Mouse (Mus musculus) embryonic facial prominence, embryonic 15.5 days (tissue): ENCODE results near the gene Ofd1. TPM values are rescaled to one million over a fixed set of nuclear protein-coding genes. Genes with fewer than 3 reads are reported as not detected.

Experiments used
- ATAC-seq: fragments of 200-750 bp; cut with Nextera tagmentation; 2 replicates; pipeline ENCODE4 v1.8.0; 2017; ENCODE audit warnings: low read depth, moderate TSS enrichment; ENCODE audit not compliant: insufficient number of reproducible peaks, low FRiP score, low TSS enrichment
- H3K27ac ChIP-seq: fragments of 300-500 bp; sonication (generic); replicated peaks from 2 replicates; pipeline ENCODE4 v1.5.1; 2015; ENCODE audit warnings: mild to moderate bottlenecking, inconsistent platforms
- H3K27me3 ChIP-seq: fragments of 300-500 bp; sonication (generic); 2 replicates; pipeline ENCODE4 v1.6.1; 2015; ENCODE audit warnings: inconsistent platforms
- H3K36me3 ChIP-seq: fragments of 300-500 bp; sonication (generic); 2 replicates; pipeline ENCODE4 v1.6.1; 2015; ENCODE audit warnings: mild to moderate bottlenecking, inconsistent platforms
- H3K4me1 ChIP-seq: fragments of 300-500 bp; sonication (generic); 2 replicates; pipeline ENCODE4 v1.6.1; 2015; ENCODE audit warnings: inconsistent platforms
- H3K4me2 ChIP-seq: fragments of 300-500 bp; sonication (generic); replicated peaks from 2 replicates; pipeline ENCODE4 v1.6.1; 2015; ENCODE audit warnings: mild to moderate bottlenecking, inconsistent platforms
- H3K4me3 ChIP-seq: fragments of 300-500 bp; sonication (generic); replicated peaks from 2 replicates; pipeline ENCODE4 v1.5.1; 2015; ENCODE audit warnings: mild to moderate bottlenecking, inconsistent platforms
- H3K9ac ChIP-seq: fragments of 300-500 bp; sonication (generic); 2 replicates; pipeline ENCODE4 v1.6.1; 2015; ENCODE audit warnings: inconsistent platforms
- H3K9me3 ChIP-seq: fragments of 300-500 bp; sonication (generic); replicated peaks from 2 replicates; pipeline ENCODE4 v1.6.1; 2016; ENCODE audit warnings: inconsistent platforms
- WGBS: fragments of 180-500 bp; shearing (Covaris S2); methylation state at CpG from one replicate; pipeline ENCODE4 v1.1.7; 2015; 5-methylcytosine and 5-hydroxymethylcytosine counted together
- polyA plus RNA-seq: library from polyadenylated mRNA; unstranded; fragments of >200 nt; fragmentation: Nextera tagmentation; extraction: Ambion mirVana; gene quantifications from 2 replicates; pipeline ENCODE4 v1.2.1, GENCODE M21; 2015

Ofd1 gene
- polyA plus RNA-seq: 6.5 and 7.1 TPM in 2 replicates

GRCm38 (mm10) chrX:166440616-166441063 is at the start of gene Ofd1:
Ofd1 (minus strand) TSS chrX:166440704.
- H3K36me3 ChIP-seq: no peaks in the 10 kb centered on the region
- H3K27ac ChIP-seq: peak within 1 kb of the TSS; percentile 70
- 7% methylated on average over 44 of the region's 44 CpGs for WGBS
- H3K4me1 ChIP-seq: no peaks in the 10 kb centered on the region
- H3K9me3 ChIP-seq: no peaks in the 10 kb centered on the region
- peak within 1 kb of the TSS; percentile 62 for H3K4me3 ChIP-seq
- peak within 1 kb of the TSS; percentile 63 for H3K9ac ChIP-seq
- peak within 1 kb of the TSS; percentile 48 for H3K4me2 ChIP-seq
- peak; percentile 97 for ATAC-seq
- peaks cover 15% of the 10 kb centered on the region for H3K27me3 ChIP-seq

DNA sequence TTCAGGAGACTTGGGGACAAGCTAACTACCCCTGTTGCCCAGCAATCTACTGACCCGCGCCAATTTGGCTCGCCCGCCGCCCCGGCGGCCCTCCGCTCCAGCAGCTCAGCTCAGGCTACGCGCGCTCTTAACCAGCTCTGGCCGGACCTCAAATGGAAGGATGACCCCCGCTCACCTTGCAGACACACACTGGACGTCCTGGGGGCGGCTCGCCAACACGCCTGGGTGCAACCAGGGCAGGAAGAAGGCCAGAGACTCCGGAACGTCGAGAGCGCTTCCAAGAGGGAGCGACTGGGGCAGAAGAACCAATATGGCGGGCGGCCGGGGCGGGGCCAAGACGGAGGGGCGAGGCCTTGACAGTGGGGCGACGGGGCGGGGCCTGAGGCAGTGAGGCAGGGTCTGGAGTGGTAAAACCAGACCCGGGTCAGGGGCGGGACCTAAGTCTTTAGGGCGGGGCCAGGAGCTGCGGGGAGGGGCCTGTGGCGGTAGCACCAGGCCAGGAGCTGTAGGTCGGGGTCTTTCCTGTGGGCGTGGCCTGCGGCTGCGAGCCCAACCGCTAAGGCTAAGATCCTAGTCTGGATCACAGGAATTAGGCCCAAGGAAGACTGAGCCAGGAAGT is 39.0 kb upstream of the Ofd1 start, which contains the start of gene Rab9:
TSS of gene Rab9 (minus strand) at position 503 of the 619 bp plus-strand sequence.
- H3K36me3 ChIP-seq: no peaks in the 10 kb centered on the region
- peak within 1 kb of the TSS; percentile 57 for H3K4me3 ChIP-seq
- peak within 1 kb of the TSS; percentile 35 for H3K9ac ChIP-seq
- 17% methylated on average over 39 of the region's 41 CpGs for WGBS
- no peaks in the 10 kb centered on the region for H3K27me3 ChIP-seq
- no peaks in the 10 kb centered on the region for H3K9me3 ChIP-seq
- H3K27ac ChIP-seq: peak within 1 kb of the TSS; percentile 87
- no peaks in the 10 kb centered on the region for H3K4me1 ChIP-seq
- peak within 1 kb of the TSS; percentile 47 for H3K4me2 ChIP-seq
- peak; percentile 97 for ATAC-seq

GRCm38 (mm10) chrX:166478631-166479364 is 38.3 kb upstream of the Ofd1 start:
- 18% methylated on average over 28 of the region's 28 CpGs for WGBS
- Histone ChIP-seq H3K9ac (peak overlapping the region; percentile 35), H3K4me3 (peak overlapping the region; percentile 57), H3K36me3 (no peaks in the 10 kb centered on the region), H3K27ac (peak overlapping the region; percentile 87), H3K27me3 (no peaks in the 10 kb centered on the region), H3K4me1 (no peaks in the 10 kb centered on the region), H3K9me3 (no peaks in the 10 kb centered on the region), H3K4me2 (peak overlapping the region; percentile 47)
- ATAC-seq: peak; percentile 34; the same call in 1 of the 2 replicates

GRCm38 (mm10) chrX:166477393-166477792 is 36.9 kb upstream of the Ofd1 start:
- H3K36me3 ChIP-seq: no peaks in the 10 kb centered on the region
- no peaks in the 10 kb centered on the region for H3K9me3 ChIP-seq
- no peak for ATAC-seq
- no peaks in the 10 kb centered on the region for H3K27me3 ChIP-seq
- no peaks in the 10 kb centered on the region for H3K4me1 ChIP-seq
- 39% methylated on average over 6 of the region's 6 CpGs for WGBS
- H3K4me3 ChIP-seq: peak overlapping the region; percentile 25
- peak overlapping the region; percentile 47 for H3K4me2 ChIP-seq
- H3K9ac ChIP-seq: no peak overlapping the region
- H3K27ac ChIP-seq: no peak overlapping the region

DNA sequence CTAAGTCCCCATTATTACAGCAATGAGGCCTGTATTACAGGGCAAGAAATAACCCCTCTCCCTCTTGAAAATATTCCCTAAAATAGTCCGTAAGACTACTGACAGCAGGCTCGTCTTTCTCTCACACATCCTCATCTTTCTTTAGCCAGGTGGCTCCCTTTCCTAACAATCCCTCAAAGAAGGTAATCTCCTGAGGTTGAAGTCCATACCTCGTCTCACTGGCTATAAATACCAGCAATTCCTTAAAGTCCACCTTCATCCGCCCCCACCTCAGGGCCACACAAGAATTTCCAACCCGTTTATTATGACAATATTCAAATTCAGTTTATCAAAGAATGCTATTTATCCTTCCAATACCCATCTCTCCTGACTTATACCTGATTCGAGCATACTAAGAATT is 32.1 kb upstream of the Ofd1 start:
- no peaks in the 10 kb centered on the region for H3K27me3 ChIP-seq
- no peak overlapping the region for H3K4me3 ChIP-seq
- ATAC-seq: no peak
- H3K9me3 ChIP-seq: no peaks in the 10 kb centered on the region
- WGBS: 78% methylated on average over 6 of the region's 6 CpGs
- no peaks in the 10 kb centered on the region for H3K36me3 ChIP-seq
- no peak overlapping the region for H3K9ac ChIP-seq
- no peak overlapping the region for H3K27ac ChIP-seq
- no peaks in the 10 kb centered on the region for H3K4me1 ChIP-seq
- no peak overlapping the region for H3K4me2 ChIP-seq

DNA sequence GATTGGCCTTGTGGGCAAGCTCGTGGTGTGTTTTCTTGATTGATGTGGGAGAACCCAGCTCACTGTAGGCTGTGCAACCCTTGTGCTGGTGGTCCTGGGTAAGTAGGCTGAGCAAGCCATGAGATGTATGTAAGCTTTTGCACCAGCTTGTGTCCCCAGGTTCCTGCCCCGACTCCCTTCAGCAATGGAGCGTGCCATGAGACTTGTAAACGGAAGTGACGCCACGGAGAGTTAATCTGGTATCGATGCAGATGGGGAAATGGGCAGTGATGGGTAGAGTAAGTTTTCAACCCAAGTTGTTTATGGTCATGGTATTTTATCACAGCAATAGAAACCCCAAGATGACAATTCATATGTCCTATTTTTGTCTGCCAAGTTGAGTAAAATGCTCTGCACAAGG is 27.8 kb upstream of the Ofd1 start:
- Histone ChIP-seq H3K4me2 (no peak overlapping the region), H3K27me3 (no peaks in the 10 kb centered on the region), H3K36me3 (no peaks in the 10 kb centered on the region), H3K4me3 (no peak overlapping the region), H3K4me1 (no peaks in the 10 kb centered on the region), H3K9ac (no peak overlapping the region), H3K9me3 (no peaks in the 10 kb centered on the region), H3K27ac (no peak overlapping the region)
- WGBS: 93% methylated on average over 7 of the region's 7 CpGs
- no peak for ATAC-seq

DNA sequence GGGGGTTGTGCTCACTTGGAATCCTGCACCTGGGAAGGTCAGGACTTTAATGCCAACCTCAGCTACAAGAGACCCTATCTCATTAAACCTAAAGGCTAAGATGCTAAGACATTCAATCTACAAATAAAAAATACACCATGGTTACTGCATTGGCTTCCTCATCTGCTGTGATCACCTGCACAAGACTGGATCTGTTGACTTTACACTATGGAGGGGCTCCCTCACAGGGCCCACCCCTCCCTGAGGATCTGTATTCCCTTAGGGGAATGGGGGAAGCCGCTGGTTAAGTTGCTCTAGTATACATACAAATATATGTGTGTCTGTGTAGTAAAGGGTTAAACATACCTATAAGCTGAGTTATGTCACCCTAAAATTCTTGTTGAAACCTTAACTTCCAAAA is 15.0 kb upstream of the Ofd1 start:
- H3K4me2 ChIP-seq: no peak overlapping the region
- H3K27me3 ChIP-seq: no peaks in the 10 kb centered on the region; the same call in 1 of the 2 replicates
- no peak for ATAC-seq
- 95% methylated on average over 1 of the region's 1 CpGs for WGBS
- no peak overlapping the region for H3K27ac ChIP-seq
- no peak overlapping the region for H3K9ac ChIP-seq
- no peaks in the 10 kb centered on the region for H3K9me3 ChIP-seq
- no peaks in the 10 kb centered on the region for H3K4me1 ChIP-seq
- H3K36me3 ChIP-seq: peaks cover 3% of the 10 kb centered on the region; the same call in 1 of the 2 replicates
- no peak overlapping the region for H3K4me3 ChIP-seq

- Histone ChIP-seq H3K9me3 (no peaks in the 10 kb centered on the region), H3K4me1 (no peaks in the 10 kb centered on the region), H3K9ac (no peak overlapping the region), H3K36me3 (peaks cover 3% of the 10 kb centered on the region; the same call in 1 of the 2 replicates), H3K27ac (no peak overlapping the region), H3K4me3 (no peak overlapping the region), H3K27me3 (no peaks in the 10 kb centered on the region; the same call in 1 of the 2 replicates), H3K4me2 (no peak overlapping the region)
- no peak for ATAC-seq
- WGBS: 75% methylated on average over 3 of the region's 3 CpGs
Observed at GRCm38 (mm10) chrX:166454331-166454730, 13.8 kb upstream of the Ofd1 start.

DNA sequence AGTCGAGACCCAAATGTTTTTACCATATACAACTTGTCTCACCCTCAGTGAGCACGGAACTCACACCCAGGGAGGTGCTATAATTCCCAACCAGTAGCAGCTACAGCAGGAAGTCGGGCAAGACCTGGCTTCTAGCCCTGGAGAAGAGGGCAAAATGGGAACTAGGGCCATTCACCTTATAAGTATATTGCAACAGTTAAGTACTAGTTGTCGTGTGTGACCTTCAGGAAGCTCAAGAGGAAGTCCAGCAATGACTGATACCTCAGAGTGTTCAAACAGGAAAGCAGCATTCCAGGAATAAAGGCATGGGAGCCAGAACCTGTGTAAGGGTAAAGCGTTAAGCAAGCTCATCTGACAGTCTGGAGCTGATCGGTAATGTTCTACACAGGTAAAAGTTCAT is 13.0 kb upstream of the Ofd1 start:
- no peak overlapping the region for H3K9ac ChIP-seq

DNA sequence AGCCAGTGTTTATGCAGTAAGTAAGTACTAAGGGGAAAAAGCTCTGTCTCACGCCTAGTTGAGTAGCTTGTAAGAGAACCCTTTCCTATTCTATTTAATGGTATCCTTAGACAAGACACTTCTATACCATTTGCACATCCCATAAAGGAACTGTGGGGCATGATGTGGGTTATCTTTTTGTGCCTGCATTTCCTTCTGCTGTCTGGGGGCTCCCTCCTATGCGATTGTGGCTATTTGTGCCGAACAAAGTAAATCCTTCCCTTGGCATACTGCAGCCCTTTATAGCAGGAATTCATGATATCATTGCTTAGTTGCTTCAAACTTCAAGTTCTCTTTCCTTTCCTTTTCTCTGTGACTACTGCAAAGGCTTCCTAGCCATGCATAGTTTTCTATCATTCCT is 4.0 kb upstream of the Ofd1 start:
- Histone ChIP-seq H3K27ac (no peak overlapping the region), H3K9me3 (no peaks in the 10 kb centered on the region), H3K36me3 (no peaks in the 10 kb centered on the region), H3K4me2 (no peak overlapping the region), H3K4me3 (no peak overlapping the region), H3K9ac (no peak overlapping the region), H3K27me3 (peaks cover 14% of the 10 kb centered on the region), H3K4me1 (no peaks in the 10 kb centered on the region)
- ATAC-seq: no peak
- WGBS: 91% methylated on average over 3 of the region's 3 CpGs

More for the DNA sequence above, 13.0 kb upstream of the Ofd1 start:
- Histone ChIP-seq H3K4me1 (no peaks in the 10 kb centered on the region), H3K27ac (no peak overlapping the region), H3K36me3 (peaks cover 3% of the 10 kb centered on the region; the same call in 1 of the 2 replicates), H3K4me3 (no peak overlapping the region), H3K27me3 (no peaks in the 10 kb centered on the region; the same call in 1 of the 2 replicates), H3K4me2 (no peak overlapping the region), H3K9me3 (no peaks in the 10 kb centered on the region)
- ATAC-seq: no peak
- 83% methylated on average over 6 of the region's 6 CpGs for WGBS

GRCm38 (mm10) chrX:166440036-166440615 is 378 bp downstream of the Ofd1 start, which contains the start of gene Trappc2:
Trappc2 (plus strand) TSS chrX:166440574.
- H3K4me2 ChIP-seq: peak within 1 kb of the TSS; percentile 48
- peak within 1 kb of the TSS; percentile 62 for H3K4me3 ChIP-seq
- peak; percentile 79; the same call in 1 of the 2 replicates for ATAC-seq
- H3K36me3 ChIP-seq: no peaks in the 10 kb centered on the region
- peak within 1 kb of the TSS; percentile 70 for H3K27ac ChIP-seq
- 13% methylated on average over 22 of the region's 36 CpGs for WGBS
- H3K9ac ChIP-seq: peak within 1 kb of the TSS; percentile 63
- peaks cover 15% of the 10 kb centered on the region for H3K27me3 ChIP-seq
- H3K4me1 ChIP-seq: no peaks in the 10 kb centered on the region
- H3K9me3 ChIP-seq: no peaks in the 10 kb centered on the region
